Mouse (Mus musculus) ES-Bruce4 (cell line): ENCODE measurements around the gene Vgf. TPM values are rescaled to one million over a fixed set of nuclear protein-coding genes. Genes with fewer than 3 reads are reported as not detected.

Experiments
- H3K27ac ChIP-seq: 2 replicates; pipeline ENCODE4 v1.5.1; 2012; ENCODE audit warnings: low read length, inconsistent platforms; ENCODE audit not compliant: insufficient read depth
- H3K27me3 ChIP-seq: 2 replicates; pipeline ENCODE4 v1.6.1; 2012; ENCODE audit warnings: mild to moderate bottlenecking, low read length, inconsistent platforms; ENCODE audit not compliant: control insufficient read depth, poor library complexity, insufficient read depth, severe bottlenecking
- H3K36me3 ChIP-seq: 2 replicates; pipeline ENCODE4 v1.6.1; 2012; ENCODE audit warnings: inconsistent platforms, mild to moderate bottlenecking, low read length, moderate library complexity; ENCODE audit not compliant: control insufficient read depth, poor library complexity, insufficient read depth, severe bottlenecking
- H3K4me1 ChIP-seq: one replicate; pipeline ENCODE4 v1.8.1; 2011; ENCODE audit warnings: low read length; ENCODE audit not compliant: control insufficient read depth, insufficient read depth
- H3K4me3 ChIP-seq: 2 replicates; pipeline ENCODE4 v1.5.1; 2011; ENCODE audit warnings: low read depth, mild to moderate bottlenecking, low read length
- H3K9ac ChIP-seq: 2 replicates; pipeline ENCODE4 v1.6.1; 2012; ENCODE audit warnings: low read depth, mild to moderate bottlenecking, inconsistent platforms; ENCODE audit not compliant: poor library complexity, severe bottlenecking
- H3K9me3 ChIP-seq: replicated peaks from 2 replicates; pipeline ENCODE4 v1.6.1; 2012; ENCODE audit warnings: mild to moderate bottlenecking, low read length, inconsistent platforms; ENCODE audit not compliant: control insufficient read depth, poor library complexity, insufficient read depth, severe bottlenecking
- CTCF ChIP-seq: IDR thresholded peaks from one replicate; pipeline ENCODE4 v1.8.1; 2011; ENCODE audit warnings: low read depth, low read length
- EP300 ChIP-seq: IDR thresholded peaks from 2 replicates; pipeline ENCODE4 v1.6.1; 2011; ENCODE audit warnings: low read depth, low read length; ENCODE audit not compliant: insufficient read depth
- POLR2A ChIP-seq: IDR thresholded peaks from one replicate; pipeline ENCODE4 v1.8.1; 2011; ENCODE audit warnings: low read length; ENCODE audit not compliant: insufficient read depth
- polyA plus RNA-seq: library from polyadenylated mRNA; stranded (reverse); fragments of >200 nt; gene quantifications from 2 replicates; pipeline ENCODE4 v1.2.4, GENCODE M21; 2011; ENCODE audit warnings: low read depth; ENCODE audit not compliant: missing spikeins, insufficient read depth, insufficient read length

Gene Vgf
- polyA plus RNA-seq, 1 experiment, result 5.7 TPM

- Histone ChIP-seq H3K4me3 (no peak overlapping the region), H3K4me1 (peaks cover 3% of the 10 kb centered on the region), H3K27me3 (no peaks in the 10 kb centered on the region), H3K9ac (no peak overlapping the region), H3K27ac (no peak overlapping the region), H3K9me3 (no peaks in the 10 kb centered on the region), H3K36me3 (no peaks in the 10 kb centered on the region)
- no peak for TF ChIP-seq EP300
- TF ChIP-seq CTCF, result no peak
- no peak for TF ChIP-seq POLR2A
Measured at GRCm38 (mm10) chr5:137054299-137054698, 28.1 kb downstream of the Vgf start.

GRCm38 (mm10) chr5:137054873-137055272, 28.7 kb downstream of the Vgf start:
- TF ChIP-seq POLR2A, result no peak
- no peak for TF ChIP-seq CTCF
- no peak for TF ChIP-seq EP300
- Histone ChIP-seq H3K4me3 (no peak overlapping the region), H3K27me3 (no peaks in the 10 kb centered on the region), H3K36me3 (no peaks in the 10 kb centered on the region), H3K9ac (no peak overlapping the region), H3K9me3 (no peaks in the 10 kb centered on the region), H3K4me1 (peaks cover 3% of the 10 kb centered on the region), H3K27ac (no peak overlapping the region)

- no peak overlapping the region for H3K9ac ChIP-seq
- H3K27me3 ChIP-seq, result no peaks in the 10 kb centered on the region
- no peak overlapping the region for H3K4me3 ChIP-seq
- H3K9me3 ChIP-seq, result no peaks in the 10 kb centered on the region
- no peaks in the 10 kb centered on the region for H3K36me3 ChIP-seq
- H3K4me1 ChIP-seq, result no peaks in the 10 kb centered on the region
- TF ChIP-seq EP300 (no peak), POLR2A (no peak), CTCF (peak; percentile 62)
- no peak overlapping the region for H3K27ac ChIP-seq
Measured at GRCm38 (mm10) chr5:137061809-137062481, 35.8 kb downstream of the Vgf start.

- H3K4me3 ChIP-seq, result no peak overlapping the region
- H3K27me3 ChIP-seq, result no peaks in the 10 kb centered on the region
- no peak for TF ChIP-seq POLR2A
- TF ChIP-seq EP300, result no peak
- TF ChIP-seq CTCF, result no peak
- H3K9me3 ChIP-seq, result no peaks in the 10 kb centered on the region
- no peak overlapping the region for H3K27ac ChIP-seq
- no peak overlapping the region for H3K9ac ChIP-seq
- H3K4me1 ChIP-seq, result no peaks in the 10 kb centered on the region
- no peaks in the 10 kb centered on the region for H3K36me3 ChIP-seq
Measured at GRCm38 (mm10) chr5:137062601-137063000, 36.4 kb downstream of the Vgf start.

GRCm38 (mm10) chr5:137065454-137065853, 39.3 kb downstream of the Vgf start:
- Histone ChIP-seq H3K9ac (no peak overlapping the region), H3K4me1 (no peaks in the 10 kb centered on the region), H3K36me3 (no peaks in the 10 kb centered on the region), H3K9me3 (no peaks in the 10 kb centered on the region), H3K27me3 (no peaks in the 10 kb centered on the region), H3K4me3 (no peak overlapping the region), H3K27ac (no peak overlapping the region)
- no peak for TF ChIP-seq POLR2A
- no peak for TF ChIP-seq EP300
- no peak for TF ChIP-seq CTCF

- H3K4me1 ChIP-seq, result no peaks in the 10 kb centered on the region
- no peaks in the 10 kb centered on the region for H3K9me3 ChIP-seq
- H3K36me3 ChIP-seq, result no peaks in the 10 kb centered on the region
- H3K27me3 ChIP-seq, result no peaks in the 10 kb centered on the region
- no peak overlapping the region for H3K4me3 ChIP-seq
- no peak overlapping the region for H3K9ac ChIP-seq
- no peak overlapping the region for H3K27ac ChIP-seq
- peak; percentile 27 for TF ChIP-seq CTCF
- TF ChIP-seq POLR2A, result no peak
Measured at GRCm38 (mm10) chr5:137065923-137066322, 39.7 kb downstream of the Vgf start.
